Mouse (Mus musculus): Measurements from ENCODE around the gene Limch1.

Gene Limch1

DNA sequence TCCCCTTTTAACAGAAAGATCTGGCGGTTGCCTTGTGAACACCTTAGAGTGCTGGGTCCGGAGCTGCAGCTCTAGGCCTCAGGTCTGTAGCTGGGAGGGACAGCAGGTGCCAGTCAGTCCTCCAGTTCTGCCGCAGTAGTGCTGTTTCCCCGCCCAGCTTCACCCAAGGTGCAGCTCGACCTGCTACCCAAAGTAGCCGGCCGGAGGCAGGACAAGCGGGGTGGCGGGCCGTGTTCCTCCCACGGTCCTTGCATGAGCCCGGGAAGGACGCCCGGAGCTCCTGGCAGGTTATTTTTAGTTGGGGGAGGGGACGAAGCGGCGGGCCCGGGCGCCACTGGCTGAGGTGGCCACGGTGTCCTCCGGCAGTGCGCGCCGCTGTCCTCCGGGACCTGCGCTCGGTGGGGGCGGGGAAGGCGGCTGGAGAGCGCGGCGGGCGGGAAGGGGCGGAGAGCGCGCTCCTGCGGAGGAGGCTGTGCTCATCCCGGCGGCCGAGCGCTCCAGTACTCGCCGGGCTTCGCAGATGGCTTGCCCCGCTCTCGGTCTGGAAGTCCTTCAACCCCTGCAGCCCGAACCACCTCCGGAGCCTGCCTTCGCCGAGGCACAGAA, at the start of gene Limch1:
Gene Limch1, plus strand, starts transcription at position 438 of the 606 bp plus-strand sequence.
- no peak for DNase-seq (ENCODE audit: low read depth)

DNA sequence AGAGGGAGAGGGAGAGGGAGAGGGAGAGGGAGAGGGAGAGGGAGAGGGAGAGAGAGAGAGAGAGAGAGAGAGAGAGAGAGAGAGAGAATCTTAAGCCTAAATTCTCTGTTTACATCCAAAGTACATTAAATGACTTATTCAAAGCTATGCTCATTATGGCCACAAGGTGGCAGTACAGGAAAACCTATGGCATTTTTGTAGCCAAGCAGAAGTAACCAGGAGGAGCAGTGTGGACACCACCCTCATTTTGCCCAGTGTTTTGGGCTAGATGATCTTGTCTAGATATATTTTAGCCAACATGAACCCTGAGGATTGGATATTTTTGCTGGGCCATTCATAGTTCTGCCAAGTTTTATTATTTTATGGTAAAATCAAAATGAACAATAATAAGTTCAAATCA, 48.5 kb upstream of the Limch1 start:
- peak; percentile 33 for DNase-seq (ENCODE audit: low read depth)

DNA sequence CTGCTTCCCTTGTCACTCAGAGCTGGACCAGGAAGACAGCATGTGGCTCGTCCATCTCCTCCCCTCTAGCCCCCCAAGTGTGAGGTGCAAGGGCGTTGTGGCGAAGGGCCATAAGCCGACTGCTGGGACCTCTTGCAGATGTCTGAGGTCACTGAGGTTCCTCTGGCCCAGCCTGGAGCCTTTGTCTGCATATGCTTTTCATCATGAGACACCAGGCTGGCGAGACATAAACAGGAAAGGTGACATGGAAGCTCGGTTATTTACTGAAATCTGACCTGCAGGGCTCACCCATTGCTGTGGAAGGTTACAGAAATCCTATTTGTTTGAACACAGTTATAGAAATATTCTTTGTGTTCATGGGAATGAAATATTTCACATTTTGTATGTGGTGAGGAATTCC, 45.7 kb upstream of the Limch1 start:
- no peak for DNase-seq (ENCODE audit: low read depth)

DNA sequence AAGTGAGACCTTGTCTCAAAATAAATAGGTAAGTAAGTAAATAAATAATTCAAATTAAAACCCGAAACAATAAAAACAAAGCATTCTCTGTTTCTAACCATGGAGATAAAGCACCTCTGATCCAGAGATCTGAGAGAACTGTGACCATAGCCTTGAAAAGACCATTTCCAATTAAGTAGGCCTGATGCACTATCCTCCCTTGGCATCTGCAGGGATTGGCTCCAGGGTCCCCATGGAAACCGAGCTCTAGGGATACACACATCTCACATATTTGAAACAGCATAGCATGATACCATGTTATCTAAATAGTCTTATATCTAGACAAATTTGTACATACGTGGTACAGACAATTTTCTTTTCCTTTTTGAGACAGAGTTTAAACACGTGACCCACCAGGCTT, 43.7 kb upstream of the Limch1 start:
- no peak for DNase-seq (ENCODE audit: low read depth)

DNA sequence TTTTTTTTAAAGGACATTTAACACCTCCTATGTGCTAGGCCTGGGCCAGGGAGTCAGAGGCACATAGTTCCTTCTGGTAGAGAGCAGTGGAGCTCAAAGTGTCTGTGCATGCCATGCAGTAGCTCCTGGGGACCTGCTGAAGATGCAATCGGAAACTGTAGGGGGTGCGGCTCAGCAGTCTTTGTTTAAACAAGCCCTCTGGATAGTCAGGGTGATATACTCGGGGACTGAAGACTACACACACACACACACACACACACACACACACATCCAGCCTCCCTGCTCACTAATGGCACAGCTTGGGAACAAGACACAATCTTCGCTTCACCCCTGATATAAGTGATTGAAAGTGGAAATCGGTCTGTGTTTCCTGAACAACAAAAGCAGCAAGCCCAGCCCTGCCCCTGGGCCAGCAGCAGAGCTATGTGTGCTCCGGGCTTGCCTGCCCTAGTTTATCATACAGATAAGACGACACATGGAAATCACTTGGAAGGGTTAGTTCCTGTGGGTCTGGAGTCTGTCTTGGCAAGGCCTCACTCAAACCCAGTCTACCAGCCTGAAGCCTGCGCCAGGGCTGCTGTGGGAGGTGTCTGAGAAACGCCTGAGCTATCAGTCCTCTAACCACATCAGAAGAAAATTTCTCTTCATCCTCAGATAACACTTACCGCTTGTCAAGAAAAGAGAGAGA, 42.2 kb upstream of the Limch1 start:
- DNase-seq (ENCODE audit: low read depth): no peak

GRCm38 (mm10) chr5:66707859-66708258, 37.8 kb upstream of the Limch1 start:
- no peak for DNase-seq (ENCODE audit: low read depth)

GRCm38 (mm10) chr5:66710445-66711019, 35.1 kb upstream of the Limch1 start:
- DNase-seq (ENCODE audit: low read depth): peak; percentile 28

- DNase-seq (ENCODE audit: low read depth): no peak
Measured at GRCm38 (mm10) chr5:66712801-66713200, 32.8 kb upstream of the Limch1 start.

GRCm38 (mm10) chr5:66715498-66715931, 30.1 kb upstream of the Limch1 start:
- DNase-seq (ENCODE audit: low read depth): no peak

DNA sequence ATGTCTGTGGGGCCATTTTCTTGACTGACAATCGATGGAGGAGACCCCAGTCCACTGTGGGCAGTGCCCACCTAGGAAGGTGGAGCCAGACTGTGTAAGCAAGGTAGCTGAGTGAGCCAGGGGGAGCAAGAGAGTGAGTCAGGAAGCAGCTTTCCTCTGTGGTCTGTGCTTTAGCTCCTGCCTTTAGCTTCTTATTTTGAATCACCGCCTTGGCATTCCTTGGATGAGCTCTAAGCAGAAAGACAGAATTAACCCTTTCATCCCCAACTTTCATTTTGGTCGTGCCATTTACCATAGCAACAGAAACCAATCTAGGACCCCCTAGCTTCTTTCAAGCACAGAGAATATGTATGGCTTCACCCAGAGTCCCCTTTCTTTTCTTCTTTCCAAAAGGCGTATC, 27.7 kb upstream of the Limch1 start:
- DNase-seq (ENCODE audit: low read depth): no peak

DNA sequence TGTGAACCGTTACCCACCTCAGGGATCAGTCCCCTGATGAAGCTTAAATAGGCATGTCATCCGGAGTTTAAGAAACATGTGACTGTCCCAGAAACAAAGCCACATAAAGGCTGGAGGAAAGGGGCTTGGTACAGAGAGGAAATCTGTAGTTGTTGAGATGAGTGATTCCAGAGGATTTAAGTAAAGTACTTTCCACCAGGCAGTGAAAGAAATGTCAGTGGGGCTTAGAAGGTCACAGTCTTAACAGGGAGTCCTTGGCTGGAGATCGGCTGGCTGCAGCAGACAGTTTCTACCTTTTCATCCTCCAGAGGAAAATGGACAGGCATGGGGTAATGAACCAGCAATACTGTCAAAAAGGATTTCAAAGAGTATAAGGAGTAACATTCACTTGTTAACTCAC, 27.2 kb upstream of the Limch1 start:
- no peak for DNase-seq (ENCODE audit: low read depth)

DNA sequence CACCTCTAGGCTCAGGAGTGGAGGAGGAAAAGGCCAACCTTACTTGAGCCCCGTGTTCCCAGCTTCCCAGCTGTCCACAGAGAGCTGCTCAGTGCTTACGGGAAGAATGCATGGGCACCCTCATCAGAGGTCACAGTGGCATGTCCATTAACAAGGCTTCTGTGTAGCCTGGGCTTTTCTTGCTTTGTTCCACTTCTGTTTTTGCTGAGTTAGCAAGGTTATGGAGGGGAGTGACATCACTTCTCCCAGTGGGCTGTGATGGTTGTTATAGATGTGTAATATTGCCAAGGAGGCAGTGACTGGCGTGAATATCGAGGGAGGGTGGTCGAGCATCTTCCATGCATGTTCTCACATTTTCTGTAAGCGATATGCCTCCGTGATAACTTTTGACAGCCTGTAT, 26.7 kb upstream of the Limch1 start:
- no peak for DNase-seq (ENCODE audit: low read depth)

DNA sequence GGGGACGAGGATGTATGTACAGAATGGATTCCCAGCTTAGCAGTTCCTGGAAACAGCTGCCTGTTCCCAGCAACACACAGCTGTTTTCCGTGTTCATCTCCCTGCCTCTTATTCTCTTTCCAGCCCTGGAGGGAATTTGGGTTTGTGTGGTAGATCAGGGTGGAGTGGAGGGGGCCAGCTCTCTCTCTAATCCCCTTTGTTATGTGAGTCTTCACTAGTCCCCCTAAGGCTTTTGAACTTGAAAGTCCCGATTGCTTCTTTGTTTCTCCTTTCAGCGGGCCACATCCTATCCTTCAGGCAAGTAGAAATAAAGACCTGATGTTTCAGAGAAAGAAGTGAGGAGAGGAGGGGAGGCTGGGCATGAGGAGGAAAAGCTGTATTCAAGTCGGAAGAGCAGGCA, 24.7 kb upstream of the Limch1 start:
- DNase-seq (ENCODE audit: low read depth): no peak

GRCm38 (mm10) chr5:66722586-66722985, 23.0 kb upstream of the Limch1 start:
- DNase-seq (ENCODE audit: low read depth): no peak

DNA sequence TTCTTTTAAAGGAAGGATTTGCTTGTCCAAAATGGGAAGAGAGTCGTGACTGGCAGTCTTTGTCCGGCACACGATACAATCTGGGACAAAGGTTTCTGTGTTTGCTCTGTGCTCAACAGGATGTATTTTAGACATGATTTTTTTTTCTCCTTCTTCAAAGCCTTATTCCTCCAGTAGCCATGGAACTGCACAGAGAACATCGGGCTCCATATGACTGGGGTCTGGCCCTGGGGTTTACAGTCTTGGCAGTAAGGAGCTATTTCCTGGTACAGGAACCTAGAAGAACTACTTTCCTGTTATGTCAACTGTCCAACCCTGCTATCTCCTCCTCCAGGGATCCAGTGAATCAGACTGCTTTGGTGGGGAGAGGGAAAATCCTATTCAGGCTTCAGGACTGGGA, 22.6 kb upstream of the Limch1 start:
- DNase-seq (ENCODE audit: low read depth): no peak

- DNase-seq (ENCODE audit: low read depth): no peak
Measured at GRCm38 (mm10) chr5:66723626-66724025, 22.0 kb upstream of the Limch1 start.

DNA sequence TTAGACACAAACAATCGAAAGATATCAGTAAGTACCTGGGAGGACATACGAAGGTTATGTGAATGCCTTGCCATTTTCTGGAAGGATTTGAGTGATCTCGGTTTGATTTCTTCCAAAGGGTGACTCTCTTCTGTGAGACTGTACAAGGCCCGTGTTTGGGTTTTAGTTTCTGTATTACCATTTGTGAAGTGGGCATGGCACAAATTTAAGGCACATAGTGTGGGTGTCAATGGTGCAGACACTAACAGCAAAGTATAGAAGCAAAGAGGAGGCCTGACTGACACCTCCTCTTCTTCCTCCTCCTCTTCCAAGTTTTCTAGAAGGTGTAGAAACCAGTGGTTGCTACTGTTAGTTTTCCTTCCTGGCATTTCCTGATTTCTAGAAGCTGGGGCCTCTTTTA, 16.3 kb upstream of the Limch1 start:
- DNase-seq (ENCODE audit: low read depth): no peak

DNA sequence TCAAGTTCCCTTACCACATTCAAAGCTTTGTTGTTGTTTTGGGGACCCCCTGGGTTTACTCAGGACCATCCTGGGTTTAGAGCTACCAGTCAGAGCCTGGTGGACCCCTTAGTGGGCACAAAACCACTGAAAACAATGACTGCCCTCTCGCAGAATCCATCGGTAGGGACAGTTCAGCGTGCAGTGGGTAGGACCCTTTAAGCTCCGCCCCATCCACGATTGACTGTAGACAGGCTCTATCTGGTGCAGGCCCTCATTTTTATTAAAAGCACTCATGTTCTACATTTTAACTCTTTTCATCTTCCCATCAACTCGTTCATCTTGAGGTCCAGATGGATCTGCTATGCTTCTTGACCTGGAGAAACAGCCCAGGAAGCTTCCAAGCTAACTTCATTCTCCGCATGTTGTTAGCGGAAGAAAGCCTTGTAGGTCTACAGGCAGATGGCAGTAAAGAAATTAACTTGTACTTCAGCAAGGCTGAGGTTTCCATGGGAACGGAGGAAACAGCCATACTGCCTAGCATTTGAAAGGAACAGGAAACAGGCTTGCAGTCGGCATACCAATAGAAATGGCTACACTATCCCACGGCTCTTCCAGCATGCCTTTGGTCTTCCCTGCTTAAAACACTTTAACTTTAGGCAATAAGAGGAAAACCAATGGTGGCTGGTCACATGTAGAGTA, 14.9 kb upstream of the Limch1 start:
- no peak for DNase-seq (ENCODE audit: low read depth)

DNA sequence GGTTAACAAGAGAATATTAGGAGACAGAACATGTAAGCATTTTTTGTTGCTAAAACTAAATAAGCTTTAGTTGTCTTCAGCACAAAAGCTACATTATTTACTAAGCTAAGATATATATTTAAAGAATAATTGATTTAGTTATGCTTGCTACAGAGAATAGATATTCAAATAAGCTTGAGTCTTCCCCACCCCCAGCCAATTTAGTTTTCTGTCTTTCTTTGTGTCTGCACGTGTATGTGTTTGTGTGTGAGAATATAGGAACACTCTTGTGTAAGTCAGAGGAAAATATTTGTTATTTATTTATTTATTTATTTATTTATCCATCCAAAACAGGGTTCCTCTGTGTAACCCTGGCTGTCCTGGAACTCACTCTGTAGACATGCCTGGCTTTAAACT, 14.3 kb upstream of the Limch1 start:
- no peak for DNase-seq (ENCODE audit: low read depth)

GRCm38 (mm10) chr5:66733556-66733955, 12.1 kb upstream of the Limch1 start:
- DNase-seq (ENCODE audit: low read depth): no peak

DNA sequence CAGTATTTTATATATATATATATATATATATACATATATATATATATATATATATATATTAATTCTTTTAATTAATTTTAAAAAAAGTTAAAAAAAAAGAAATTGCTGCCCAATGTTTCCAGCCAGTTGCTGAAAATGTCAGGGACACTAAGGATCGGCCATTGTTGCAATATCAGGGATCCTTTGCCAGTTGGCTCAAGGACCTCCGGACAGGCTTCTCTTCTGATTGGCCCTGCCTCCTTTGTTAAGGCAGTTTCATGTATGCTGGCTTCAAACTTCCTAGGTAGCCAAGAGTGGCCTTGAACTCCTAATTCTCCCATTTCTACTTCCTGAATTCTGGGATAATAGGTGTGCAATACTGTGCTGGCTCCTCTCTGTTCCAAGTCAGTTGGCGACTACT, 6.3 kb upstream of the Limch1 start:
- no peak for DNase-seq (ENCODE audit: low read depth)

- no peak for DNase-seq (ENCODE audit: low read depth)
Measured at GRCm38 (mm10) chr5:66745996-66746681, 512 bp downstream of the Limch1 start.

GRCm38 (mm10) chr5:66746761-66747160, 1.1 kb downstream of the Limch1 start:
- DNase-seq (ENCODE audit: low read depth): no peak

Data from fibroblast of lung, adult 2 months (primary cell).